Mouse (Mus musculus): ENCODE results near the gene Lrrn3. TPM values are rescaled to one million over a fixed set of nuclear protein-coding genes. Genes with fewer than 3 reads are reported as not detected.

Lrrn3 gene
- total RNA-seq (2017), result 2.8 and 3.4 TPM in 2 replicates

- no peak for ATAC-seq (replicated peaks in 1 of 2; ENCODE audit: insufficient read depth in 1 of 2, low FRiP score in 2 of 2, low TSS enrichment in 1 of 2, low read depth in 1 of 2, poor library complexity in 2 of 2, severe bottlenecking in 2 of 2)
Observed at GRCm38 (mm10) chr12:41486331-41486730, at the start of gene Lrrn3. Gene Lrrn3, minus strand, starts transcription at chr12:41486431.

- no peak for ATAC-seq (replicated peaks in 1 of 2; ENCODE audit: insufficient read depth in 1 of 2, low FRiP score in 2 of 2, low TSS enrichment in 1 of 2, low read depth in 1 of 2, poor library complexity in 2 of 2, severe bottlenecking in 2 of 2)
Observed at GRCm38 (mm10) chr12:41528410-41528809, 42.2 kb upstream of the Lrrn3 start.

GRCm38 (mm10) chr12:41526688-41527087, 40.5 kb upstream of the Lrrn3 start:
- no peak for ATAC-seq (replicated peaks in 1 of 2; ENCODE audit: insufficient read depth in 1 of 2, low FRiP score in 2 of 2, low TSS enrichment in 1 of 2, low read depth in 1 of 2, poor library complexity in 2 of 2, severe bottlenecking in 2 of 2)

GRCm38 (mm10) chr12:41521671-41522070, 35.4 kb upstream of the Lrrn3 start:
- ATAC-seq (replicated peaks in 1 of 2; ENCODE audit: insufficient read depth in 1 of 2, low FRiP score in 2 of 2, low TSS enrichment in 1 of 2, low read depth in 1 of 2, poor library complexity in 2 of 2, severe bottlenecking in 2 of 2), result no peak

- ATAC-seq (replicated peaks in 1 of 2; ENCODE audit: insufficient read depth in 1 of 2, low FRiP score in 2 of 2, low TSS enrichment in 1 of 2, low read depth in 1 of 2, poor library complexity in 2 of 2, severe bottlenecking in 2 of 2), result no peak
Observed at GRCm38 (mm10) chr12:41520326-41520725, 34.1 kb upstream of the Lrrn3 start.

- ATAC-seq (replicated peaks in 1 of 2; ENCODE audit: insufficient read depth in 1 of 2, low FRiP score in 2 of 2, low TSS enrichment in 1 of 2, low read depth in 1 of 2, poor library complexity in 2 of 2, severe bottlenecking in 2 of 2), result no peak
Observed at GRCm38 (mm10) chr12:41518897-41519296, 32.7 kb upstream of the Lrrn3 start.

GRCm38 (mm10) chr12:41510588-41510987, 24.4 kb upstream of the Lrrn3 start:
- ATAC-seq (replicated peaks in 1 of 2; ENCODE audit: insufficient read depth in 1 of 2, low FRiP score in 2 of 2, low TSS enrichment in 1 of 2, low read depth in 1 of 2, poor library complexity in 2 of 2, severe bottlenecking in 2 of 2), result no peak

- peak; percentile 74 to 75 for ATAC-seq (replicated peaks in 1 of 2; ENCODE audit: insufficient read depth in 1 of 2, low FRiP score in 2 of 2, low TSS enrichment in 1 of 2, low read depth in 1 of 2, poor library complexity in 2 of 2, severe bottlenecking in 2 of 2)
Observed at GRCm38 (mm10) chr12:41508610-41509009, 22.4 kb upstream of the Lrrn3 start.

GRCm38 (mm10) chr12:41500049-41500820, 14.0 kb upstream of the Lrrn3 start:
- ATAC-seq (replicated peaks in 1 of 2; ENCODE audit: insufficient read depth in 1 of 2, low FRiP score in 2 of 2, low TSS enrichment in 1 of 2, low read depth in 1 of 2, poor library complexity in 2 of 2, severe bottlenecking in 2 of 2), result peak; percentile 90 to 98

GRCm38 (mm10) chr12:41494620-41495019, 8.4 kb upstream of the Lrrn3 start:
- ATAC-seq (replicated peaks in 1 of 2; ENCODE audit: insufficient read depth in 1 of 2, low FRiP score in 2 of 2, low TSS enrichment in 1 of 2, low read depth in 1 of 2, poor library complexity in 2 of 2, severe bottlenecking in 2 of 2), result peak; percentile 59 to 92

GRCm38 (mm10) chr12:41487005-41487404, 774 bp upstream of the Lrrn3 start:
- peak; percentile 28 to 46; a peak in 1 of 4 replicates for ATAC-seq (replicated peaks in 1 of 2; ENCODE audit: insufficient read depth in 1 of 2, low FRiP score in 2 of 2, low TSS enrichment in 1 of 2, low read depth in 1 of 2, poor library complexity in 2 of 2, severe bottlenecking in 2 of 2)

- ATAC-seq (replicated peaks in 1 of 2; ENCODE audit: insufficient read depth in 1 of 2, low FRiP score in 2 of 2, low TSS enrichment in 1 of 2, low read depth in 1 of 2, poor library complexity in 2 of 2, severe bottlenecking in 2 of 2), result peak; percentile 46 to 51; a peak in 2 of 4 replicates
Observed at GRCm38 (mm10) chr12:41485512-41486215, 567 bp downstream of the Lrrn3 start.

GRCm38 (mm10) chr12:41484689-41485511, 1.3 kb downstream of the Lrrn3 start:
- 0 out of 4 replicates have a peak, but pooled peaks of 1 of the 2 experiments have one; percentile 8 for ATAC-seq (replicated peaks in 1 of 2; ENCODE audit: insufficient read depth in 1 of 2, low FRiP score in 2 of 2, low TSS enrichment in 1 of 2, low read depth in 1 of 2, poor library complexity in 2 of 2, severe bottlenecking in 2 of 2)

- ATAC-seq (replicated peaks in 1 of 2; ENCODE audit: insufficient read depth in 1 of 2, low FRiP score in 2 of 2, low TSS enrichment in 1 of 2, low read depth in 1 of 2, poor library complexity in 2 of 2, severe bottlenecking in 2 of 2), result peak; percentile 39 to 41
Observed at GRCm38 (mm10) chr12:41483593-41484451, 2.4 kb downstream of the Lrrn3 start.

GRCm38 (mm10) chr12:41483091-41483592, 3.1 kb downstream of the Lrrn3 start:
- no peak for ATAC-seq (replicated peaks in 1 of 2; ENCODE audit: insufficient read depth in 1 of 2, low FRiP score in 2 of 2, low TSS enrichment in 1 of 2, low read depth in 1 of 2, poor library complexity in 2 of 2, severe bottlenecking in 2 of 2)

- ATAC-seq (replicated peaks in 1 of 2; ENCODE audit: insufficient read depth in 1 of 2, low FRiP score in 2 of 2, low TSS enrichment in 1 of 2, low read depth in 1 of 2, poor library complexity in 2 of 2, severe bottlenecking in 2 of 2), result no peak
Observed at GRCm38 (mm10) chr12:41481486-41481885, 4.7 kb downstream of the Lrrn3 start.
